Mouse (Mus musculus) heart, embryonic 15.5 days (tissue): ENCODE results near the gene Tmco4. TPM values are rescaled to one million over a fixed set of nuclear protein-coding genes. Genes with fewer than 3 reads are reported as not detected.
A peak's percentile ranks its signal among the peaks of the same experiment; 100 is the strongest.

Experiments used
- ATAC-seq: fragments of 200-750 bp; cut with Nextera tagmentation; replicated peaks from 2 replicates; pipeline ENCODE4 v1.8.0; 2017; ENCODE audit warnings: low read depth, moderate TSS enrichment; ENCODE audit not compliant: insufficient number of reproducible peaks, insufficient read depth, low FRiP score
- H3K27ac ChIP-seq: fragments of 300-500 bp; sonication (generic); 2 replicates; pipeline ENCODE4 v1.5.1; 2015; ENCODE audit warnings: mild to moderate bottlenecking, inconsistent platforms
- H3K27me3 ChIP-seq: fragments of 300-500 bp; sonication (generic); 2 replicates; pipeline ENCODE4 v1.6.1; 2015; ENCODE audit warnings: inconsistent platforms
- H3K36me3 ChIP-seq: fragments of 300-500 bp; sonication (generic); 2 replicates; pipeline ENCODE4 v1.6.1; 2015; ENCODE audit warnings: mild to moderate bottlenecking, inconsistent platforms
- H3K4me1 ChIP-seq: fragments of 300-500 bp; sonication (generic); replicated peaks from 2 replicates; pipeline ENCODE4 v1.6.1; 2015; ENCODE audit warnings: inconsistent platforms
- H3K4me2 ChIP-seq: fragments of 300-500 bp; sonication (generic); 2 replicates; pipeline ENCODE4 v1.6.1; 2015; ENCODE audit warnings: inconsistent platforms, mild to moderate bottlenecking, moderate library complexity
- H3K4me3 ChIP-seq: fragments of 300-500 bp; sonication (generic); 2 replicates; pipeline ENCODE4 v1.5.1; 2015; ENCODE audit warnings: mild to moderate bottlenecking, inconsistent platforms
- H3K9ac ChIP-seq: fragments of 300-500 bp; sonication (generic); 2 replicates; pipeline ENCODE4 v1.6.1; 2015; ENCODE audit warnings: mild to moderate bottlenecking, inconsistent platforms
- H3K9me3 ChIP-seq: fragments of 300-500 bp; sonication (generic); replicated peaks from 2 replicates; pipeline ENCODE4 v1.6.1; 2016; ENCODE audit warnings: inconsistent platforms
- WGBS: fragments of 180-500 bp; shearing (Covaris S2); methylation state at CpG from one replicate; pipeline ENCODE4 v1.1.7; 2015; ENCODE audit warnings: mixed read lengths; 5-methylcytosine and 5-hydroxymethylcytosine counted together
- polyA plus RNA-seq: library from polyadenylated mRNA; unstranded; fragments of >200 nt; fragmentation: Nextera tagmentation; extraction: Ambion mirVana; gene quantifications from 2 replicates; pipeline ENCODE4 v1.2.1, GENCODE M21; 2015

Gene Tmco4
- polyA plus RNA-seq, 1 experiment from 2014 or later, result 6.9 TPM

GRCm38 (mm10) chr4:139093196-139093530 is 120.5 kb downstream of the Tmco4 start:
- 30% methylated on average over 13 of the region's 13 CpGs for WGBS
- Histone ChIP-seq H3K27ac (no peak overlapping the region), H3K9me3 (no peaks in the 10 kb centered on the region), H3K9ac (peak overlapping the region; percentile 78), H3K4me1 (peaks cover 45% of the 10 kb centered on the region), H3K36me3 (no peaks in the 10 kb centered on the region), H3K27me3 (peaks cover 38% of the 10 kb centered on the region), H3K4me3 (peak overlapping the region; percentile 74), H3K4me2 (peak overlapping the region; percentile 100)
- ATAC-seq, result no peak

- H3K36me3 ChIP-seq, result no peaks in the 10 kb centered on the region
- ATAC-seq, result no peak
- H3K4me2 ChIP-seq, result no peak overlapping the region
- peaks cover 35% of the 10 kb centered on the region for H3K4me1 ChIP-seq
- peak overlapping the region; percentile 18; the same call in 1 of the 2 replicates for H3K27ac ChIP-seq
- H3K27me3 ChIP-seq, result peaks cover 30% of the 10 kb centered on the region
- no peak overlapping the region for H3K4me3 ChIP-seq
- no peak overlapping the region for H3K9ac ChIP-seq
- 17% methylated on average over 1 of the region's 1 CpGs for WGBS
- no peaks in the 10 kb centered on the region for H3K9me3 ChIP-seq
Measured at GRCm38 (mm10) chr4:139095406-139095805, 122.7 kb downstream of the Tmco4 start.

GRCm38 (mm10) chr4:139096201-139096600 is 123.5 kb downstream of the Tmco4 start:
- H3K4me1 ChIP-seq, result peaks cover 35% of the 10 kb centered on the region
- WGBS, result 31% methylated on average over 5 of the region's 5 CpGs
- no peak for ATAC-seq

GRCm38 (mm10) chr4:139100326-139100725 is 127.6 kb downstream of the Tmco4 start:
- ATAC-seq, result no peak
- H3K27ac ChIP-seq, result no peak overlapping the region
- 92% methylated on average over 8 of the region's 8 CpGs for WGBS

More at GRCm38 (mm10) chr4:139096201-139096600, 123.5 kb downstream of the Tmco4 start:
- no peak overlapping the region for H3K4me3 ChIP-seq
- peaks cover 23% of the 10 kb centered on the region for H3K27me3 ChIP-seq
- no peaks in the 10 kb centered on the region for H3K9me3 ChIP-seq
- H3K9ac ChIP-seq, result no peak overlapping the region
- 0 out of 2 replicates have a peak, but pooled peaks cover under 1% of the 10 kb centered on the region for H3K36me3 ChIP-seq
- no peak overlapping the region for H3K27ac ChIP-seq
- H3K4me2 ChIP-seq, result no peak overlapping the region

GRCm38 (mm10) chr4:139101546-139101945 is 128.9 kb downstream of the Tmco4 start:
- no peak for ATAC-seq
- H3K9ac ChIP-seq, result no peak overlapping the region
- no peak overlapping the region for H3K27ac ChIP-seq
- 66% methylated on average over 6 of the region's 6 CpGs for WGBS
- peaks cover under 1% of the 10 kb centered on the region; the same call in 1 of the 2 replicates for H3K4me1 ChIP-seq
- H3K27me3 ChIP-seq, result no peaks in the 10 kb centered on the region
- no peak overlapping the region for H3K4me3 ChIP-seq
- H3K36me3 ChIP-seq, result peaks cover 32% of the 10 kb centered on the region
- H3K9me3 ChIP-seq, result no peaks in the 10 kb centered on the region
- no peak overlapping the region for H3K4me2 ChIP-seq

More at GRCm38 (mm10) chr4:139100326-139100725, 127.6 kb downstream of the Tmco4 start:
- Histone ChIP-seq H3K4me2 (no peak overlapping the region), H3K4me1 (peaks cover 12% of the 10 kb centered on the region), H3K9me3 (no peaks in the 10 kb centered on the region), H3K36me3 (peaks cover 32% of the 10 kb centered on the region), H3K4me3 (no peak overlapping the region), H3K9ac (no peak overlapping the region), H3K27me3 (no peaks in the 10 kb centered on the region)

GRCm38 (mm10) chr4:139105453-139105852 is 132.8 kb downstream of the Tmco4 start:
- H3K9ac ChIP-seq, result no peak overlapping the region
- 96% methylated on average over 1 of the region's 1 CpGs for WGBS
- H3K4me3 ChIP-seq, result no peak overlapping the region
- ATAC-seq, result no peak
- no peak overlapping the region for H3K27ac ChIP-seq
- peaks cover 3% of the 10 kb centered on the region for H3K4me1 ChIP-seq
- H3K4me2 ChIP-seq, result no peak overlapping the region
- no peaks in the 10 kb centered on the region for H3K27me3 ChIP-seq
- H3K9me3 ChIP-seq, result no peaks in the 10 kb centered on the region
- peaks cover 32% of the 10 kb centered on the region for H3K36me3 ChIP-seq

Other genes with a start within 250 kb of the Tmco4 start
- gene Pla2g2c, start 248.1 kb upstream of the Tmco4 start, polyA plus RNA-seq, result 0.18 and 0.24 TPM in 2 replicates
- 0.84 and 1.2 TPM in 2 replicates for gene Ubxn10, start 235.7 kb upstream of the Tmco4 start, polyA plus RNA-seq
- 0.09 TPM in 1 of 2 replicates, not detected in the other for gene Pla2g2f, start 215.3 kb upstream of the Tmco4 start, polyA plus RNA-seq
- not detected in 2 replicates for gene Pla2g2d, start 197.2 kb upstream of the Tmco4 start, polyA plus RNA-seq
- 2.7 and 3.6 TPM in 2 replicates for gene Pla2g5, start 109.4 kb upstream of the Tmco4 start, polyA plus RNA-seq
- not detected in 2 replicates for gene Gm13030, start 98.9 kb upstream of the Tmco4 start, polyA plus RNA-seq
- not detected in 2 replicates for gene Pla2g2e, start 94.9 kb upstream of the Tmco4 start, polyA plus RNA-seq
- gene Otud3, start 58.9 kb upstream of the Tmco4 start, polyA plus RNA-seq, result 2.6 and 3.3 TPM in 2 replicates
- 0.13 and 0.29 TPM in 2 replicates for gene Rnf186, start 5.8 kb upstream of the Tmco4 start, polyA plus RNA-seq
- gene Htr6, start 102.7 kb downstream of the Tmco4 start, polyA plus RNA-seq, result not detected in 2 replicates
- 21.4 and 34.5 TPM in 2 replicates for gene Nbl1, start 120.1 kb downstream of the Tmco4 start, polyA plus RNA-seq
- 589 and 818 TPM in 2 replicates for gene Minos1, start 158.2 kb downstream of the Tmco4 start, polyA plus RNA-seq
- 363 and 375 TPM in 2 replicates for gene Capzb, start 220.0 kb downstream of the Tmco4 start, polyA plus RNA-seq